Mouse (Mus musculus): ENCODE data around the gene Olfr486.
"Not testable (repeated sequence)": the region's sequence is repeated elsewhere in the genome, so short reads cannot be mapped to it uniquely, and the experiment has no call there.

Gene Olfr486

GRCm38 (mm10) chr7:108172642-108173041 lies at the start of gene Olfr486:
TSS of gene Olfr486 (minus strand) at chr7:108172742.
- not testable (repeated sequence) for DNase-seq (ENCODE audit: low read depth, low spot score)

GRCm38 (mm10) chr7:108214536-108214935 lies 42.0 kb upstream of the Olfr486 start, which contains the start of gene Olfr487:
TSS of gene Olfr487 (minus strand) at chr7:108214636.
- DNase-seq (ENCODE audit: low read depth, low spot score), result not testable (repeated sequence)

- no peak for DNase-seq (ENCODE audit: low read depth, low spot score)
Observed at GRCm38 (mm10) chr7:108196938-108197337, 24.4 kb upstream of the Olfr486 start.

GRCm38 (mm10) chr7:108196337-108196736 lies 23.8 kb upstream of the Olfr486 start:
- not testable (repeated sequence) for DNase-seq (ENCODE audit: low read depth, low spot score)

GRCm38 (mm10) chr7:108192714-108193113 lies 20.2 kb upstream of the Olfr486 start:
- not testable (repeated sequence) for DNase-seq (ENCODE audit: low read depth, low spot score)

- DNase-seq (ENCODE audit: low read depth, low spot score), result not testable (repeated sequence)
Observed at GRCm38 (mm10) chr7:108191196-108191595, 18.7 kb upstream of the Olfr486 start.

GRCm38 (mm10) chr7:108185237-108185636 lies 12.7 kb upstream of the Olfr486 start:
- DNase-seq (ENCODE audit: low read depth, low spot score), result not testable (repeated sequence)

GRCm38 (mm10) chr7:108184401-108184800 lies 11.9 kb upstream of the Olfr486 start:
- not testable (repeated sequence) for DNase-seq (ENCODE audit: low read depth, low spot score)

- DNase-seq (ENCODE audit: low read depth, low spot score), result no peak
Observed at GRCm38 (mm10) chr7:108159771-108160170, 12.8 kb downstream of the Olfr486 start, which contains the start of gene Olfr485. TSS of gene Olfr485 (minus strand) at chr7:108159871.

- DNase-seq (ENCODE audit: low read depth, low spot score), result no peak
Observed at GRCm38 (mm10) chr7:108127349-108127748, 45.2 kb downstream of the Olfr486 start, which contains the start of gene Olfr484. TSS of gene Olfr484 (minus strand) at chr7:108127449.
